Mouse (Mus musculus): Measurements from ENCODE around the gene Gstm4. TPM values are rescaled to one million over a fixed set of nuclear protein-coding genes. Genes with fewer than 3 reads are reported as not detected.
A peak's percentile ranks its signal among the peaks of the same experiment; 100 is the strongest.
"Not testable (repeated sequence)": the region's sequence is repeated elsewhere in the genome, so short reads cannot be mapped to it uniquely, and the experiment has no call there.

The Gstm4 gene
- polyA plus RNA-seq, 1 experiment from 2014 or later = 12.1 TPM

DNA sequence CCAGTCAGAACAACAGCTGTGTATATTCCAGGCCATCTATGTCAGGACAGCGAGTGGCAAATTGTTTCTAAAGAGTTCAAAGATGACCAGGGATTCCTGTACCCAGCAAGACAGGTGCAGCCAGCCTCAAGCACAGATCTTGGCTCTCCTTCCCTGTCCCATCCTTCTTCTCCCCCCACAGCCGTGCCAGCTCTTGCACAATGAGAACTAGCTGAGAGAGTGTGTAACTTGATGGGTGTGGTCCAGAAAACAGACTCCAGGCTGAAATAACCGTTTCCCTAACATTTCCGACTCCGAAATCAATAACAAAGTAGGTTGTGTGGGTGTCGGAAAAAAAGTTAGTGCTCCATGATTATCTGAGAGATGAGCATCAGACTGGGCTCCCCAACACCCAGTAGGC is 22.0 kb downstream of the Gstm4 start:
- no peaks in the 10 kb centered on the region for H3K9me3 ChIP-seq (replicated peaks)
- no peak overlapping the region for H3K27ac ChIP-seq
- H3K36me3 ChIP-seq = no peaks in the 10 kb centered on the region
- 80% methylated on average over 6 of the region's 6 CpGs for WGBS
- no peak for ATAC-seq (ENCODE audit: low FRiP score)
- no peak overlapping the region for H3K9ac ChIP-seq
- H3K4me2 ChIP-seq (replicated peaks) = no peak overlapping the region
- peaks cover 6% of the 10 kb centered on the region for H3K4me1 ChIP-seq
- no peak overlapping the region for H3K4me3 ChIP-seq
- H3K27me3 ChIP-seq = no peaks in the 10 kb centered on the region

DNA sequence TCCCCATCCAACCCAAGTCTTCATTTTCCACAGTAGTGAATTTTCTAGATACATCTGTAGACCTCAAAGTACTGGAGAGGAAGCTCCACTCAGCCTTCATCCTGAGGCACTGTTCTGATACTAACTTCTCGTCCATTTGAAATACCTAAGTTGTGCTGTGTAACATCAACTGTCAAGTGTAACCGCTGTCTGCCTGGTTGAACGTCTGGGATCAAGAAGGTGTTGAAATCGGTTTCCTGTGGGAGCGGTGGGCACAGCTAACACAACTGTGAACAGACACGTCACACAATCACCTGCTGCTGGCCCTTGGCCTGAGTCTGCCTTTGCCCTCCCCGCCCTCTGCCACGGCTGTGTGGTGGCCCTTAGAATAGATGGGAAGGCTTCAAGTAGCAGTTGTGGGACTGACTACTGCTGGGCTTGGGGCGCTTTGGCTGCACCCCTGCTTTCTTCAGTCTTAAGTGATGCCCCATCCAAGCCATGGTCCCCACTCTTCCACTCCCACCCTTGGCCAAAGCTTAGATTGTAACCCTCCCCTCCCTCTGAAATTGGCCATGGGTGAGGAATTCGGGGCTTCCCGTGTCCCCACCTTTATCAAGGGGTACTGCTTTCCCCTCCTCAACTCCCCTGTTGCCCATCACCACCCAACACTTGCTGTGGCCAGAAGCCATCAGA is 24.2 kb downstream of the Gstm4 start:
- H3K9ac ChIP-seq; H3K27me3 ChIP-seq; H3K9me3 ChIP-seq (replicated peaks); H3K27ac ChIP-seq; H3K4me2 ChIP-seq (replicated peaks); H3K36me3 ChIP-seq; H3K4me3 ChIP-seq; ATAC-seq (ENCODE audit: low FRiP score): not testable (repeated sequence)
- 86% methylated on average over 11 of the region's 11 CpGs for WGBS
- peaks cover 14% of the 10 kb centered on the region for H3K4me1 ChIP-seq

DNA sequence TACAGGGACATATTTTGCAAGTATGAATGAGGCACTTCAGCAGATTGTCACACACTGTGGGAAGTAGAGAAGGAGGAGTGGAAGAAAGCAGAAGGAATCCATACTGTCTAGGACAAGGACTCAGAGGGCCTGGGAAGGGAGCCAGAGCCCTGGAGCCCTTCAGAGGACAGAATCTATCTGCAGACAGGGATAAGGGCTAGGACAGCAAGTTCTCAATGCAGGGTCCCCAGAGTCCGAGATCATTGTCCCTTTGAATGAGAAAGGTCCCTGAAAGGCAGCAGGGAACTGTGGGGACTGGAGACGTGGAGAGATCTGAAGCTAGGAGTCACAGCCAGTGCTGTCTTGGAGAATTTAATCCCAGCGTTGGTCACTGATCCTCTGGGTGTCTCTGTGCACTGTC is 25.5 kb downstream of the Gstm4 start:
- H3K36me3 ChIP-seq; H3K4me2 ChIP-seq (replicated peaks); H3K27me3 ChIP-seq; H3K9ac ChIP-seq; ATAC-seq (ENCODE audit: low FRiP score); H3K27ac ChIP-seq; H3K4me3 ChIP-seq; H3K9me3 ChIP-seq (replicated peaks): not testable (repeated sequence)
- H3K4me1 ChIP-seq = peaks cover 14% of the 10 kb centered on the region
- WGBS = 68% methylated on average over 3 of the region's 3 CpGs

DNA sequence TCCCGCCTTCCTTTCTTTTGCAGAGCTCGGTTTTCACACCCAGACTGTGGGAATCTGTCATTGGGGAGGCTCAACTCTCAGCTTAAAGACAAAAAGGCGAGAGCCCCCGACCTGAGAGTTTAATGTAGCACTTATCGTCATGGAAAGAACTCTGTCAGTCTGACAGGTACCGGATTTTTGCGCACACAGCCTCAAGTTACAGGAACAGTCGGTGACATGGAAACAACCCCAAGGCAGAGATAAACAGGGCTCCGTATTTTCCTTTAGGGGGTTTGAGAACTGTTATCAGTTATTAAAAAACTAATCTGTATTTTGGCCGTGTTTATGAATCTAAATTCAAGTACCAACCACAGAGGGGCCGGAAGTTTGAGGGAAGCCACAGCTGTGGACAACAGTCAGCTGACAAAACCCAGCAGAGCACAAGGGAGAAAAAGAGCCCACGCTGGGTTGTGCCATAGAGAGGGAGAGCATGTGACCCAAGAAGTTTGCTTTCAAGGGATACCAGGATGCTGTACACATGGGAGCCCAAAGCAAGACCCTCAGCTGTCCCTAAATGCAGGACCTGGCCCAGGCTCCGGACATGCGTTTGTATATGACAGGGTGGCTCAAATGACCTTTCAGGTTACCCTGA is 26.4 kb downstream of the Gstm4 start:
- Histone ChIP-seq H3K9me3 (replicated peaks) (no peaks in the 10 kb centered on the region), H3K4me2 (replicated peaks) (peak overlapping the region; percentile 87), H3K36me3 (no peaks in the 10 kb centered on the region), H3K4me1 (peaks cover 14% of the 10 kb centered on the region), H3K9ac (0 out of 2 replicates have a peak overlapping the region, but pooled peaks have one; percentile 51), H3K27ac (peak overlapping the region; percentile 70; the same call in 1 of the 2 replicates), H3K4me3 (peak overlapping the region; percentile 46), H3K27me3 (no peaks in the 10 kb centered on the region; the same call in 1 of the 2 replicates)
- peak; percentile 21 for ATAC-seq (ENCODE audit: low FRiP score)
- WGBS = 33% methylated on average over 14 of the region's 14 CpGs

DNA sequence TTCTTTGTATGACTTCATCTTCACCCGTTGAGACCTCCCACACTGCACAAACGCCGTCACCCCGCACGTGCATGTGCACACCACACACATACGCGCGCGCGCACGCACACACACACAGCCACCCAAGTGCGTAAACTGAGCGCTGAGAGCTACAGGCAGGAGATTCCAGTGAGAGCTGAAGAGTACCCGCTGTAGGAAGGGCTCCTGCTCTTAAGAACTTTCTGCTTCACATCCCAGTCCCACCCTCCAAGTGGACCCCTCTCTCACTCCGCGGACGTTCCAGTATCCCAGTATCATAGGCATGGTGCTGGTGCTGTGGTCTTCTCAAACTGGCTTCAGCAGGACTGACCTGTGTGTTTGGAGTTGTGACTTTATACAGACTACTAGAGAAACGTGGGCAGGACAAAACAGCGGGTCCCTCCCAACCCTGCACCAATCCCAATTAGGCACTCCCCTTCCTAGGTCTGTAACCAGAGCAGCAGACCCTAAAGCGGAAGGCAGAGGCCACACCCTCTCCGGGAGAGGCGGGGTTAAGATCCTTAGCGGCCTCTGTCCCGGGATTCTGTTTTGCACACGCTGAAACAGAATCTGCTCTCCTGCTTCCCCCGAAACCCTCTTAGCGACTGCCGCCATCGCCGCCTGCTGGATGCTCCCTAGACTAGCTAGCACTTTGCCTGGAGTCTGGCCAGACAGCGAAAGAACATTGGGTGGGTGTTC is 27.1 kb downstream of the Gstm4 start, which contains the start of gene Gstm1:
TSS of gene Gstm1 (minus strand) at position 501 of the 717 bp plus-strand sequence.
- peak within 1 kb of the TSS; percentile 46 for H3K4me3 ChIP-seq
- no peaks in the 10 kb centered on the region; the same call in 1 of the 2 replicates for H3K27me3 ChIP-seq
- H3K27ac ChIP-seq = peak within 1 kb of the TSS; percentile 70
- peak; percentile 96 for ATAC-seq (ENCODE audit: low FRiP score)
- H3K4me2 ChIP-seq (replicated peaks) = peak within 1 kb of the TSS; percentile 87
- peak within 1 kb of the TSS; percentile 51; the same call in 1 of the 2 replicates for H3K9ac ChIP-seq
- under 1% methylated on average over 31 of the region's 31 CpGs for WGBS
- no peaks in the 10 kb centered on the region for H3K36me3 ChIP-seq
- no peaks in the 10 kb centered on the region for H3K9me3 ChIP-seq (replicated peaks)
- H3K4me1 ChIP-seq = peaks cover 14% of the 10 kb centered on the region

DNA sequence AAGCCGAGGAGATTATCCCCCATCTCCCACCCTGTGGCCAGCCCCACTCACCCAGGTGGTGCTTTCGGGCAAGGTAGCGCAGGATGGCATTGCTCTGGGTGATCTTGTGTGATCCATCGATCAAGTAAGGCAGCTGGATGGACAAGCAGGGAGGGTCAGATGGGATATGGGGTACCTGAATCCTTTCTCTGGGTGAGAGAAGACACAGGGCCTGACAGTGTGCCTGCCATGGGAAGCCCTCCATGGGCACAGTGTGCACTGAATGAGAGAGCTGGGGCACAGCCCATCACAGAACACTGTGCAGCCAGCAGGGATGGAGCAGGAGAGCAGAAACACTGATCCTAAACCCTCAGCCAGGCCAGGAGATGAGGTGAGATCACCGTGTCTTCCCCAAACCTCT is 28.2 kb downstream of the Gstm4 start:
- H3K4me2 ChIP-seq (replicated peaks) = peak overlapping the region; percentile 87; the same call in 1 of the 2 replicates
- ATAC-seq (ENCODE audit: low FRiP score); H3K27ac ChIP-seq; H3K27me3 ChIP-seq; H3K36me3 ChIP-seq; H3K4me3 ChIP-seq; H3K9ac ChIP-seq; H3K9me3 ChIP-seq (replicated peaks): not testable (repeated sequence)
- WGBS = 90% methylated on average over 5 of the region's 5 CpGs
- H3K4me1 ChIP-seq = peaks cover 16% of the 10 kb centered on the region

DNA sequence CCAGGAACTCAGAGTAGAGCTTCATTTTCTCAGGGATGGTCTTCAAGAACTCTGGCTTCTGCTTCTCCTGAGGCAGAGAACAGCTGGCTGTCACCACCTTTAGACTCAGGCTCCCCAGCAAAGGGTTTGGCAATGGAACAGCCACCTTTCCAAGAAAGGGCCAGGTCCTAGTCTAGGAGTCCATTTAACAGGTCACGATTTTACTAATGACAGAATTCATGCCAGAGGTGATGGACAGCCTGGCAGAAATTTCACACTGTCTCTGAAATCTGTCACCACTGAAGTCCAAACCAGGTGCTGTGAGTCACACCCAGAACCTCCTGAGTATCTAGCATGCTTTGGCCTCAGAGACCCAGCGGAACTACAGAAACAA is 29.7 kb downstream of the Gstm4 start:
- no peak overlapping the region for H3K9ac ChIP-seq
- 94% methylated on average over 2 of the region's 2 CpGs for WGBS
- H3K4me1 ChIP-seq = peaks cover 17% of the 10 kb centered on the region
- H3K27me3 ChIP-seq = no peaks in the 10 kb centered on the region; the same call in 1 of the 2 replicates
- H3K36me3 ChIP-seq = no peaks in the 10 kb centered on the region
- no peak for ATAC-seq (ENCODE audit: low FRiP score)
- no peak overlapping the region for H3K27ac ChIP-seq
- H3K4me3 ChIP-seq = no peak overlapping the region
- H3K4me2 ChIP-seq (replicated peaks) = no peak overlapping the region
- no peaks in the 10 kb centered on the region for H3K9me3 ChIP-seq (replicated peaks)

DNA sequence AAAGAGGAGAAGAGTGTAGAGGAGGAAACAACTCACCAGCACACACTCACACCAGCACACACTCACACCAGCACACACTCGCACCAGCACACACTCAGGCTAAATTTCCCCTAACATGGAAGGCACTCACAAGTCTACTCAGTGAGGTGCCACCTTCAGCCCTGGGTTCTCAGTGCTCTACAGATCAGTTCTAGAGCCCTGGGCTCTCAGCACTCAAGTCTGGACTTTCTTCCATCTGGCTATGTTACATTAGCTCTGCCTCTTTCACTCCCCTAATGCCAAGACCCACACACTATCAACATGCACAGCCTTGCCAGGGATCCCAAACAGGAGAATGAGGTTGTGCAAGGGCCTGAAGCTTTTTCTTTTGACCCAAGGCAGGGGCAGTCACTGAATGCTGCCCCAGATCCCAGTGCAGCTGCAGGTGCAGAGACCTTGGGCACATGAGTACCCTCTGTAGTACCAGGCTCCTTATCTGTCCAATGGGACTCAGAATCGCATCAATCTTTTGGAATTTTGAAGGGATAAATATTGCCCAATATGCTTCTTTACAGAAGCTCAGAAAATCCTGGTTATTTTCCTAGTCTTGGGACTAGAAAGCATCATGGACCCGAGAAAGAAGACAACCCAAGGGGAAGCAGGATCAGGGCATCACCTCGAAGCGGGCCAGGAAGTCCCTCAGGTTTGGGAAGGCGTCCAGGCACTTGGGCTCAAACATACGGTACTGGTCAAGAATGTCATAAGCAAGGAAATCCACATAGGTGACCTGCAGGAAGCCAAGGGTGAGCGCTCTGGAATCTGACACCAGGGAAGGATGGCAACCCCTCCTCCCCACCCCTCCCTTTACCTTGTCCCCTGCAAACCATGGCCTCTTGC is 30.4 kb downstream of the Gstm4 start:
- WGBS = 76% methylated on average over 8 of the region's 8 CpGs
- Histone ChIP-seq H3K4me3 (no peak overlapping the region), H3K27me3 (no peaks in the 10 kb centered on the region; the same call in 1 of the 2 replicates), H3K27ac (no peak overlapping the region), H3K9me3 (replicated peaks) (no peaks in the 10 kb centered on the region), H3K9ac (no peak overlapping the region), H3K4me2 (replicated peaks) (no peak overlapping the region), H3K36me3 (no peaks in the 10 kb centered on the region), H3K4me1 (peaks cover 17% of the 10 kb centered on the region)
- ATAC-seq (ENCODE audit: low FRiP score) = no peak

DNA sequence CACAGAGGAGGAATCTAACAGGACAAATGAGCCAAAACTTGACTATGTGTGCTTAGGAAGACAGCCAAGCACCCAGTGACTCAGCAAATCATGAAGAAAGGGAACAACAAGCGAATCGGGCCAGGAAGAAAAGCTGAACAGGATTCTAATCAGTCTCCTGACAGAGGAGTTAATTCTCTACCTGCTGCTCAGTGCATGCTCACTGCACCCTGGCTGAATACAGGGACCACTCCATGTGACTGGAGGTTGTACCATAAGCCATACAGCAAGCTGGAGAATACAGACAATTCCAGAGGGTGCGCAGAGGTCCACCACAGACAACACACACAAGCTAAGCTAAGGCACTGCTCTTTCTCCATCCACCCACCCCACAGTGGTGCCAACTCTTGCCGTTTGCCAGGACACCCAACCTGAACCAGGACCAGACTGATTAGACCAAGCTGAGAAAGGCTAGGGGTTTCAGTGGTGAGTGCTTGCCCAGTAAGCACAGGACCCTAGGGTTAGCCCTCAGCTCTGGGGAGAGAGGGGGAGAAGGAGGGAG is 31.3 kb downstream of the Gstm4 start:
- no peak for ATAC-seq (ENCODE audit: low FRiP score)
- H3K9ac ChIP-seq = no peak overlapping the region
- 89% methylated on average over 4 of the region's 4 CpGs for WGBS

DNA sequence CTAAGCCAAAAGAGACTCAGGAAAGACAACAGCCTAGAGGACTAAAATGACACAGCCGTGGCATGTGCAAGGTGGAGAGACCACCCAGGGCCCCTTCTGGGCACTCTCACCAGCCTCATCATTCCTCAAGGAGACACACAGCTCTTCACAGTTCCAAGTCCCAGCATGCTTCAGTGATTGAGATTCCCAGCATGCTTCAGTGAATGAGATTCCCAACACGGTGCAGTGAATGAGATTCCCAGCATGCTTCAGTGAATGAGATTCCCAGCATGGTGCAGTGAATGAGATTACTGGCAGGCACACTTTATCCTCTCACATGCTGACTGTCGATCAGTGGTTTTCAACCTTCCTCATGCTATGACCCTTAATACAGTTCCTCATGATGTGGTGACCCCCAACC is 33.1 kb downstream of the Gstm4 start:
- Histone ChIP-seq H3K9ac (no peak overlapping the region), H3K27ac (no peak overlapping the region), H3K4me3 (no peak overlapping the region), H3K9me3 (replicated peaks) (no peaks in the 10 kb centered on the region), H3K27me3 (no peaks in the 10 kb centered on the region), H3K36me3 (no peaks in the 10 kb centered on the region), H3K4me1 (peaks cover 3% of the 10 kb centered on the region; the same call in 1 of the 2 replicates), H3K4me2 (replicated peaks) (no peak overlapping the region)
- ATAC-seq (ENCODE audit: low FRiP score) = peak; percentile 53
- 35% methylated on average over 3 of the region's 3 CpGs for WGBS

More for the DNA sequence above, 31.3 kb downstream of the Gstm4 start:
- Histone ChIP-seq H3K36me3 (no peaks in the 10 kb centered on the region), H3K4me2 (replicated peaks) (no peak overlapping the region), H3K27ac (no peak overlapping the region), H3K4me1 (peaks cover 15% of the 10 kb centered on the region), H3K27me3 (no peaks in the 10 kb centered on the region; the same call in 1 of the 2 replicates), H3K4me3 (no peak overlapping the region), H3K9me3 (replicated peaks) (no peaks in the 10 kb centered on the region)

DNA sequence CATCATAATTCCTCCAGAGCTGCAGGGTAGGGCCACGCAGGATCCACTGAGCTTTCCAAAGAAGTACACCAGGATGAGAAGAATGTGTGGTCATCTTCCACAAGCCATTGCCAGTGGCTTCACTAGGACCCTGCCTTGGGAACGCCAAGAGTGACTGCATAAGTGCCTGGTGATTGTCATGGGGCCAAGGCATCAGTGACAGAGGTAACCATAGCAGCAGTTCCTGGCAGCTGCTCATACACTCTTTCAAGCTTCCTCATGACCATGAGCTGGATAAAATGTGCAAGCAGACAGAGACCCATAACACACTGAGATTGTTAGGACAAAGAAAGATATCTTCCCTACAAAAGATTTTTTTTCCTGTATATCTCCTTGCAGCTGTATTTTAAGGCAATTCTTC is 34.4 kb downstream of the Gstm4 start:
- no peaks in the 10 kb centered on the region for H3K36me3 ChIP-seq
- no peak for ATAC-seq (ENCODE audit: low FRiP score)
- H3K27me3 ChIP-seq = no peaks in the 10 kb centered on the region
- no peak overlapping the region for H3K4me2 ChIP-seq (replicated peaks)
- H3K27ac ChIP-seq = no peak overlapping the region
- no peak overlapping the region for H3K9ac ChIP-seq
- H3K4me3 ChIP-seq = no peak overlapping the region
- H3K9me3 ChIP-seq (replicated peaks) = no peaks in the 10 kb centered on the region
- WGBS = 75% methylated on average over 2 of the region's 2 CpGs
- peaks cover 3% of the 10 kb centered on the region; the same call in 1 of the 2 replicates for H3K4me1 ChIP-seq
